Mouse (Mus musculus): Measurements from ENCODE around the gene Itpk1. TPM values are rescaled to one million over a fixed set of nuclear protein-coding genes. Genes with fewer than 3 reads are reported as not detected.

The Itpk1 gene
- 10 to 100 TPM; 58.8 to 68.2 (median 62.5) TPM for total RNA-seq (2022)

DNA sequence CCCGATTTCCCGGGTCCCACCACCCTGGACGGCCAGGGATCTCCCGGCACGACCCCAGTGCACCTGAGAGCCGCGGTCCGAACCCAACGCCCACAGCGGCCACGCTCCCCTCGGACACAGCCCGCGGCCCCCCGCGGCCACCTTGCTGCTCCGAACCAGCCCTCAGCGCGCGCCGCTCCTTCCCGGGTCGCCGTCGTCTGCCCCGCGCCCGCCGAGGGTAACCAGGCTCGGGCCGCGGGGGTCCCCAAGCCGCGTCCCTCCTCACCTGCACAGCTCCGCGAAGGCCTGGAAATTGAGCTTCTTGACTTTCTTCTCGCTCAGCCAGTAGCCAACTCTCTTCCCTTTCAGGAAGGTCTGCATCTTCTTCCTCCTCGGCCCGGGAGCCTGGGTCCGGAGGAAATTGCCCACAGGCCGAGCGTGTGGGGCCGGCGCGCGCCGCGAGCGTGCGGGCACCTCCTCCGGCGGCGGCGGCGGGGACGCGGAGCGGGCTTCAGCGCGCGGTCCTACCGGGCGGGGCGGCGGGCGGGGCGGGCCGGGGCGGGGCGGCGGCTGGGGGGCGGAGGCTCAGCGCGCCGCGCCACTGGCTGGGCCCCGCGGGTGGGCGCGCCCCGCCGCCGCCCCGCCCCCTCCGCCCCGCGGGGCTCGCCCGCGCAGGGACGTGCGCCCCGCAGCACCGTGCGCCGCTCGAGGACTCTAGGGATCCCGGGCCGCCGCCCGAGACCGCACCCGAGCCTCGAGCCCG, at the start of gene Itpk1:
Itpk1 (minus strand) TSS at position 474 of the 742 bp plus-strand sequence.
- no peak for DNase-seq (ENCODE audit: low spot score in 2 of 2)

- DNase-seq (ENCODE audit: low spot score in 2 of 2), result no peak
These were observed 43.5 kb upstream of the Itpk1 start for GRCm38 (mm10) chr12:102748256-102748655.

- DNase-seq (ENCODE audit: low spot score in 2 of 2), result no peak
These were observed 40.1 kb upstream of the Itpk1 start for GRCm38 (mm10) chr12:102744839-102745238.

DNA sequence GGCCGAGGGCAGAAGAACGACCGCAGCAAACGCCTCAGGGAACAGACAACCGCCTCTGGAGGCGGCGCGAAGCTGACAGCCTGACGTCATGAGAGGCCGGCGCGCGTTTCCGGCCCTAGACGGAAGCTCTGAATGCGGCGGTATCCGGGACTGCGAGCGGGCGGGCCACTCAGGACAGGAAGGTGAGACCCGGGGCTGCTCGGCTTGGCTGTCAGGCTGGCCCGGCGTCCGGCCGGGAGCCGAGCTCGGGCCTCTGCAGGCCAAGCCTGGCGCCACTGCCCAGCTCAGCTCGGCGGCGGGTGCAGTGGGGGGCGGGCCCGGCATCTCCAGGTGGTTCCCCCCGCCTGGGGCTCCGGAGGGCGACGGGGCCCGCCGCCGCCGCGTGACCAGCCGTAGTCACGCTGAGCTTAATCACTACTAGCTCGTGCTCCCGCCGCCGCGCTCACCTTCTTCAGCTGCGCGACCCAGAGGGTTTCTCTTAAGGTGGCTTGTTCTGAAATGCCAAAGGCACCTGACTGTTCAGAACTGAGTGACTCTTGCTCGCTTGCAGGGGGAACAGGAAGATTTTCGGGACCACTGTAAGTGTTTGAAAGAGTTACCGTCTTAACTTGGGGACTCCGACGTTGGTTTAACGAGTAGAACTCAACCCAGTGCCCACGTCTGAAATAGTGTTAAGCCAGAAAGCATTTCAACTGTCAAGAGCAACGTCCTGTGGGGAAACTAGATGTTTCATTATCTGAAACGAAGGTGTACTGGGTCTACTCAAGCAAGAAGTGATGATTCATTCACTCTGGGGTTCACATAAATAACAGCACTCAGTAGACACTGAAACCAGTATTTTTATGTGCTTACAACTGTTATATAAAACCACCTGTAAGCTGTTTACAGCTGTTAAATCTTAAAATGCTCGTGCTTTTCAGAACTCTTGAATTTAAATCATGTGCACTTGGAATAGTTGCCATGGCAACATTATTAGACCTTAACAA, 39.2 kb upstream of the Itpk1 start, which contains the start of the genes Moap1 and Tmem251:
Moap1 (minus strand) TSS at position 73 of the 986 bp plus-strand sequence.
Tmem251 (plus strand) TSS at position 174 of the 986 bp plus-strand sequence.
- DNase-seq (ENCODE audit: low spot score in 2 of 2), result peak; percentile 77 to 85

DNA sequence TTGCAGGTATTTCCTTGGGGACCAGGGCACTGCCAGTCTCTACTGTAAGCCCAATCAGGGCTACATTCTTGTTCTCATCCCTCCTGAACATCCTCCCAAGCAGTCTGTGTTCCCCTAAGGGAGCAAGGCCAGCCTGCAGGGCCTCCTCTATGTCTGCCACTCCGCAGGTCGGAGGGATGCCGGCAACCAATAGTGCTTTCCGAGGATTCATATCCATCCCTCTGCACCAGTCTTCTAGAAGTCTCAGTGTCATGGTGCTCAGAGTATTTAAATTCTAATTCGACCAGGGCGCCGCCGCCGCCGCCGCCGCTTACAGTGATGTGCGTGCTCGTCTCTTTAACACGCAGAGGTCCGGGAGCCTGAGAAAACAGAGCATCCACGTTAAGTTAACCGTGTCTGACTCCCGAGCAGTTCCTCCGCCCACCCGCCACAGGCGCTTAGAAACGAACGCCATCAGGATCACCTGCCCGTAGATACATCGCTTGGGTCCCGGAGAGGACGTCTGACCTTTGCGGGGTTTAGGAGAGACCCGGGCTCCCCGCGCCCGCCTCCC, 38.4 kb upstream of the Itpk1 start:
- no peak for DNase-seq (ENCODE audit: low spot score in 2 of 2)

GRCm38 (mm10) chr12:102742056-102742455, 37.3 kb upstream of the Itpk1 start:
- DNase-seq (ENCODE audit: low spot score in 2 of 2), result no peak

GRCm38 (mm10) chr12:102740285-102740684, 35.6 kb upstream of the Itpk1 start:
- no peak for DNase-seq (ENCODE audit: low spot score in 2 of 2)

GRCm38 (mm10) chr12:102739096-102739495, 34.4 kb upstream of the Itpk1 start:
- no peak for DNase-seq (ENCODE audit: low spot score in 2 of 2)

GRCm38 (mm10) chr12:102733381-102733780, 28.7 kb upstream of the Itpk1 start:
- DNase-seq (ENCODE audit: low spot score in 2 of 2), result no peak

DNA sequence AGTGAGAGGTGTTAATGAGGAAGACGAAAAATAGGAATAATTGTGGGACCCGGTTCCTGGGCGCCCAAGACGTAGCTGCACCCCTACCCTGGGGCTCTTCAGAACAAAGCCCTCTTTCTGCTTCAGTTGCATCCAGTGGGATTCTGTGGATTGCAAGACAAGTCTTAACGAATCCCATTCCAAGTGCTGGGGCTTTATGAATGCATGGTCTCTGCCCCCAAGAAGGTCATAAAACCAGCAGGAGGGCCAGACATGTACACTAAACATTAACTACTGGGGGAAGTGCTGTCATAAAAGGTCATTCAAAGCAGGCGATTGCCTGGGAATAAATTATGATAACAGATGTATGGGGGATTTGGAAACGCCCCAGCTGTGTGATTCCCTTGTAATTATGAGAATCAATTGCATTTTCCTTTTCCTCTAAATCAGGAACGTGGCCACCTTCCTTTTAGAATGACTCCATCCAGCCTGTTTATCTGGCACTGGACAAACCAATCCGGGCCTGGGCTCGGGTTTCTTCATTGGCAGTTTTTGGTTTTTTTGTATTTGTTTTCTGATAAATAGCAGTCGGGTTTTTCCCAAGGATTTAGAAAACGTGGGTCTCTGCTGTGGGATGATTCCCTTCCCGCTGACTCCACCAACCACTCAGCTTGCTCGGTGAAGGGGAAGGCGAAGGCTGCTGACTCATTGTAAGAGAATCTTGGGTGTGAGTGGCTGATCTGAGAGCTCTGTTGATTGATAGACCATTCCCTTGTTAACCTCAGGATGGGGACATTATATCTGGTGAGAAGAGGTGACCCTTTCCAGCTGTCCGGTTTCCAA, 26.3 kb upstream of the Itpk1 start:
- DNase-seq (ENCODE audit: low spot score in 2 of 2), result no peak

GRCm38 (mm10) chr12:102729855-102730797, 25.4 kb upstream of the Itpk1 start:
- peak in 1 of 2 experiments; percentile 84 for DNase-seq (ENCODE audit: low spot score in 2 of 2)

GRCm38 (mm10) chr12:102725761-102726175, 21.0 kb upstream of the Itpk1 start:
- no peak for DNase-seq (ENCODE audit: low spot score in 2 of 2)

- DNase-seq (ENCODE audit: low spot score in 2 of 2), result no peak
These were observed 20.4 kb upstream of the Itpk1 start for GRCm38 (mm10) chr12:102725146-102725545.

DNA sequence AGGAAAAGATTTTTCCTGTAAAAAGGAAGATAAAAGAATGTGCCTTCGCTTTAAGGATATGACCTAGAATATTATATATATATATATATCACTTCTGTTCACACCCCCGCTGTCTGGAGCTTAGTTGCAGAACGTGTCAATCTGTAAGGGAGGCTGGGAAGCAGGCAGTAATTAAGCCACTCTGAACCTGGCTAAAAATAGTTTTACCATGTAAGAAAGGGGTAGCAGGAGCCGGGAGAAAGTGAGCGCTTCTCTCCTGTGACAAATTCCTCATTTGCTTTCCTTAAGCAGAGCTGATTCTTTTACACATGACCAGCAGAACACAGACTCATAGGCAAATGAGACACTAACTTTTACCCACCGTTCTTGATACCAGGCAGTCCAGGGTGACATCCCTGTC, 19.1 kb upstream of the Itpk1 start:
- DNase-seq (ENCODE audit: low spot score in 2 of 2), result peak in 1 of 2 experiments; percentile 70

DNA sequence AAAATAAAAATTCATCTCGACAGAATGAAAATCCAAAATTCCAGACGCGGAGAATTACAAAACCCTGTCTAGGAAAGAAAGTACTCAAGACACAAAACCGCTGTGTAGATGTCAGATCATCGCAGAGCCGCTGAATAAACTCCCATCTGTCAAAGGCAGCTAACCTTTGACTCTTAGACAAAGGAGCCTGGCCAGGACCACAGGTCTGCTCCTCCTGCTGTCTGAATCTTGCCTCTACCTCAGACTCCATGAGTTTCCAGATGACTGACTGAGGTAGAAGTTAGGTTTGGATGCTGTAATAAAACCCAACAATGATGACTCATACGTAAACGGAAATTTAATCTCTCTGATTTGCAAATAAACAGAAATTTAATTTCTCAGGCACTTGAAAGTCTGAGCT, 18.2 kb upstream of the Itpk1 start:
- no peak for DNase-seq (ENCODE audit: low spot score in 2 of 2)

- DNase-seq (ENCODE audit: low spot score in 2 of 2), result no peak
These were observed 17.7 kb upstream of the Itpk1 start for GRCm38 (mm10) chr12:102722451-102722850.

DNA sequence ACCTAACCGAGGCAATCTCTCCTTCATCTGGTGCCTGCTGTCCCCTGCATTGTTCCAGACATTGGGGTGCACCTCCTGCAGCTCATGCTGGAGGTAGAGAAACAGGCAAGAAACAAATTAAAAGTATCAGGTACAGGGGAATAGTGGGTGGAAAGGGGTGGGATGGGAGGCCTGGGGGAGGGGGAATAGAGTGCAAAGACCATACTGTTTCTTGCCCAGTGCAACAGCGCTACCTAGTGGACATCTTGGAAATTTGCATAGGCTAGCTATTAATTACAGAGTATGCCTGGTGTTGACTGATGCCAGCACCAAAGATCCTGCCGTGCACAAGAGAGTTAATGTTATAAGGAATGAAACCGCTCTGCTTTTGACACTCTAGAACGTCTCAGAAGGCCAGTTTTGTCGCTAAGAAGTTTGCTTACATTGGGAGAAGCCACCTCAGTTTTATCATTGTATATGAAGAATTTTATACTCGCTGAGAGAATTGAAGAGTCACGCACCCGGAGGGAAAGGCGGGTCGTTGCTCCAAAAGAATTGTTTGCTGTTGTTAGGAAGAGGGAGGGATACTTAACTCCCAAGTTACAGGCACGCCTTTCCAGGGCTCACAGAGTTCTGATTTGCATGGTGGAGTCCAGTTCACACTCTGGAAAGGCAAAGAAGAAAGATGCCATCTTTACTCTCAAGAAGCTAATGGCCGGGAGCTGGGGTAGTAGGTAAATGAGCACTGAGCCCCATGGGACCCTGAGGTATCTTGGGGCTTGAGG, 15.0 kb upstream of the Itpk1 start:
- no peak for DNase-seq (ENCODE audit: low spot score in 2 of 2)

GRCm38 (mm10) chr12:102714654-102715395, 10.1 kb upstream of the Itpk1 start:
- no peak for DNase-seq (ENCODE audit: low spot score in 2 of 2)

Measured in left cerebral cortex, adult 8-10 months (tissue).